Mouse (Mus musculus) A20 (cell line): ENCODE measurements around the gene Fbxo47.
A peak's percentile ranks its signal among the peaks of the same experiment; 100 is the strongest.

Source experiments
- DNase-seq: peaks from one replicate; pipeline ENCODE4 v3.0.0-alpha.2; 2011; ENCODE audit warnings: low read depth, low spot score

The Fbxo47 gene

GRCm38 (mm10) chr11:97811569-97812362 lies 72.2 kb downstream of the Fbxo47 start:
- DNase-seq = no peak

GRCm38 (mm10) chr11:97810970-97811369 lies 73.0 kb downstream of the Fbxo47 start:
- DNase-seq = no peak

GRCm38 (mm10) chr11:97810356-97810755 lies 73.6 kb downstream of the Fbxo47 start:
- no peak for DNase-seq

- no peak for DNase-seq
Measured at GRCm38 (mm10) chr11:97809235-97810121, 74.5 kb downstream of the Fbxo47 start.

- DNase-seq = peak; percentile 66
Measured at GRCm38 (mm10) chr11:97808621-97809234, 75.2 kb downstream of the Fbxo47 start.

- DNase-seq = no peak
Measured at GRCm38 (mm10) chr11:97808093-97808492, 75.9 kb downstream of the Fbxo47 start.

- no peak for DNase-seq
Measured at GRCm38 (mm10) chr11:97807626-97808025, 76.3 kb downstream of the Fbxo47 start.

- DNase-seq = no peak
Measured at GRCm38 (mm10) chr11:97806613-97806964, 77.4 kb downstream of the Fbxo47 start.

- no peak for DNase-seq
Measured at GRCm38 (mm10) chr11:97805662-97806612, 78.0 kb downstream of the Fbxo47 start.

GRCm38 (mm10) chr11:97804841-97805661 lies 78.9 kb downstream of the Fbxo47 start:
- DNase-seq = no peak

GRCm38 (mm10) chr11:97803847-97804246 lies 80.1 kb downstream of the Fbxo47 start:
- DNase-seq = no peak
